Mouse (Mus musculus) liver, adult 2 months (tissue): ENCODE measurements around the gene Plekhg5.

Experiments used
- CTCF ChIP-seq: fragments of 200-500 bp; IDR thresholded peaks from 2 replicates; pipeline ENCODE4 v1.5.1; 2011; ENCODE audit warnings: low read depth, low read length, control low read depth
- POLR2A ChIP-seq: fragments of 200-500 bp; IDR thresholded peaks from 2 replicates; pipeline ENCODE4 v1.6.1; 2011; ENCODE audit warnings: low read length, control low read depth; ENCODE audit not compliant: insufficient read depth; ENCODE audit errors: extremely low read depth

- 0 out of 2 replicates have a peak, but pooled peaks have one; percentile 26 for TF ChIP-seq POLR2A
- TF ChIP-seq CTCF, result no peak
Measured at GRCm38 (mm10) chr4:152107971-152108509, 35.7 kb downstream of the Plekhg5 start.
